Mouse (Mus musculus) ZHBTc4 (cell line): Measurements from ENCODE around the gene Olfr381.

ENCODE experiments used
- DNase-seq: peaks from one replicate; pipeline ENCODE4 v3.0.0-alpha.2; 2011; ENCODE audit warnings: low read depth, low spot score

Gene Olfr381

DNA sequence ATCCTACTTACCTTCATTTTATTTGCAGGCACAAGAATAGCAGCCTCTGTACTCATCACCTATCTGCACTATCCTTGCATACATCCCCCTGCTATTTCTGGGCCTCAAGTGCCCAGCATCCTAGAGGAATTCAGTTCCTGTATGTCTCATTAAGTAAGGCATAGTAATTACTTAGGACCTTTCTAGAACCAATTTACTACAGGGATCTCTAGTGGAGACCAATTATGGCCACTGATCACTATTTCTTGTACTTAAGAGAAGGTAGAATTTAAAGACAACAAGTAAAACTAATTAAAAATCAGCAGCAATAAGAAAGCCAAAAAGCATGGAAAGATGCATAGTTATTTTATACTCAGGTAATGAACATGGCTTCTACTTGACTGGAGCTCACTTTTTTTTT, at the start of gene Olfr381:
Gene Olfr381, minus strand, starts transcription at position 101 of the 400 bp plus-strand sequence.
- DNase-seq: no peak

GRCm38 (mm10) chr11:73528971-73529370, 37.6 kb upstream of the Olfr381 start:
- DNase-seq: peak; percentile 72

DNA sequence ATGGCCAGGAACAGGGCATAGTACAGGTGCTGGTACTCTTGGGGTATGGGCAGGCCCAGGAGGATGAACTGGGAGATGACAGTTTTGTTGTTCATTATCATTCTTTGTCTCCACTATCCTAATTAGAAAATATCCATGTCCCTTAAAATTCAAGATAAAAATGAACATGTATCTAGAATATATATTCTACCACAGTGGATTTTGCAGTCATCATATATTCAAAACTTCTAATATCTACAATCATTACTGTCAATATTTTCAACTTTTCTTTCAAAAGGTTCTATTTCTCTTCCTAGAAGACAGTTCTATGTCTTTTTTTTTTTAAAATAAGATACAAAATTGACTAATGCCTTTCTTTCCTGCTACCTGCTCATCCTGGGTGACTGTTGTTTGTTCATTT, 25.7 kb upstream of the Olfr381 start, which contains the start of gene Olfr382:
Gene Olfr382, minus strand, starts transcription at position 101 of the 400 bp plus-strand sequence.
- no peak for DNase-seq

DNA sequence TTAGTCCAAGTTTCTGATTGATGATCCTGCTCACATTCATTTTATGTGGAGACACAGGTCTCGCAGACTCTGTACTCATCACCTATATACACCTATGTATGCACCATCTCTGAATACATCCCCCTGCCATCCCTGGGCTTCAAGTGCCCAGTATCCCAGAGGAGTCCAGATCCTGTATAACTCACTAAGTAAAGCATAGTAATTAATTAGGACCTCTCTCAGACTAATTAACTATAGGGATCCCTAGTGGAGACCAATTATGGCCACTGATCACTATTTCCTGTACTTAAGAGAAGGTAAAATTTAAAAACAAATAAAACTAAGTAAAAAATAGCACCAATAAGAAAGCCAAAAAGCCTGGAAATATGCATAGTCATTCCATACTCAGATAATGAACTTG, 34.0 kb downstream of the Olfr381 start, which contains the start of gene Olfr380:
Gene Olfr380, minus strand, starts transcription at position 101 of the 400 bp plus-strand sequence.
- no peak for DNase-seq
